Mouse (Mus musculus) ES-E14 (cell line): Measurements from ENCODE around the gene Fmo4. TPM values are rescaled to one million over a fixed set of nuclear protein-coding genes. Genes with fewer than 3 reads are reported as not detected.

Experiments
- DNase-seq: peaks from one replicate; pipeline ENCODE4 v3.0.0-alpha.2; 2013; ENCODE audit warnings: low read depth, low spot score
- H3K27ac ChIP-seq: 2 replicates; pipeline ENCODE4 v1.5.1; 2012; ENCODE audit warnings: low read depth, mild to moderate bottlenecking, low read length, moderate library complexity, mixed read lengths; ENCODE audit not compliant: poor library complexity, insufficient read depth, severe bottlenecking
- H3K36me3 ChIP-seq: 2 replicates; pipeline ENCODE4 v1.6.1; 2012; ENCODE audit warnings: mild to moderate bottlenecking, low read length, moderate library complexity, mixed read lengths; ENCODE audit not compliant: control insufficient read depth, poor library complexity, insufficient read depth, severe bottlenecking
- H3K4me1 ChIP-seq, 2 experiments: fragments of 150-350 bp in 1 of 2; sonication (generic) in 1 of 2; 2 replicates each; pipeline ENCODE4 v1.6.1; 2012; ENCODE audit warnings: low read length in 2 of 2, mild to moderate bottlenecking in 1 of 2, mixed read lengths in 1 of 2; ENCODE audit not compliant: control insufficient read depth in 2 of 2, insufficient read depth in 2 of 2, poor library complexity in 1 of 2
- H3K4me3 ChIP-seq, 2 experiments: fragments of 150-350 bp in 1 of 2; sonication (generic) in 1 of 2; 2 replicates each; pipeline ENCODE4 v1.5.1; 2012; ENCODE audit warnings: low read length in 2 of 2, low read depth in 1 of 2, mild to moderate bottlenecking in 1 of 2, mixed read lengths in 1 of 2; ENCODE audit not compliant: insufficient read depth in 1 of 2, poor library complexity in 1 of 2, severe bottlenecking in 1 of 2
- H3K9ac ChIP-seq: 2 replicates; pipeline ENCODE4 v1.6.1; 2012; ENCODE audit warnings: low read depth, mild to moderate bottlenecking, low read length, mixed read lengths; ENCODE audit not compliant: poor library complexity, insufficient read depth, severe bottlenecking
- H3K9me3 ChIP-seq: fragments of 150-350 bp; sonication (generic); 2 replicates; pipeline ENCODE4 v1.6.1; 2012; ENCODE audit warnings: low read depth, mild to moderate bottlenecking, low read length; ENCODE audit not compliant: control insufficient read depth, insufficient read depth
- CHD2 ChIP-seq: IDR thresholded peaks from 2 replicates; pipeline ENCODE4 v1.6.1; 2014; ENCODE audit warnings: mild to moderate bottlenecking, low read depth, low read length, inconsistent platforms
- HCFC1 ChIP-seq: IDR thresholded peaks from 2 replicates; pipeline ENCODE4 v1.6.1; 2012; ENCODE audit warnings: low read length, inconsistent platforms, borderline replicate concordance; ENCODE audit not compliant: insufficient read depth
- MAFK ChIP-seq: IDR thresholded peaks from 2 replicates; pipeline ENCODE4 v1.6.1; 2014; ENCODE audit warnings: mild to moderate bottlenecking, low read depth, low read length, inconsistent platforms; ENCODE audit not compliant: insufficient read depth
- ZC3H11A ChIP-seq: IDR thresholded peaks from 2 replicates; pipeline ENCODE4 v1.6.1; 2012; ENCODE audit warnings: low read depth, mild to moderate bottlenecking, inconsistent platforms, low read length, borderline replicate concordance
- ZNF384 ChIP-seq: IDR thresholded peaks from 2 replicates; pipeline ENCODE4 v1.6.1; 2012; ENCODE audit warnings: low read depth, low read length, inconsistent platforms
- in situ Hi-C, 2 experiments: fragments of 600-800 bp; cut with MboI; formaldehyde crosslinking; loops; one replicate each; pipeline ENCODE4 v1.15.1; 2025; ENCODE audit warnings: low sequenced_read_pairs in 2 of 2, inconsistent platforms in 1 of 2; ENCODE audit not compliant: unreplicated experiment in 2 of 2
- total RNA-seq: library from RNA; depleted of rRNA; stranded (reverse); fragments of 300-350 nt; gene quantifications from 2 replicates; pipeline ENCODE4 v1.2.3, GENCODE M21; 2012

The Fmo4 gene
- total RNA-seq, 1 experiment, result not detected

GRCm38 (mm10) chr1:162857766-162858747 is 44.3 kb upstream of the Fmo4 start:
- H3K9ac ChIP-seq, result no peak overlapping the region
- in situ Hi-C loops, result no loop called here
- TF ChIP-seq ZNF384, result no peak
- no peak for TF ChIP-seq ZC3H11A
- TF ChIP-seq CHD2, result no peak
- TF ChIP-seq HCFC1, result no peak
- no peak for TF ChIP-seq MAFK
- H3K4me3 ChIP-seq, result no peak overlapping the region
- H3K9me3 ChIP-seq, result no peaks in the 10 kb centered on the region
- H3K27ac ChIP-seq, result no peak overlapping the region
- H3K36me3 ChIP-seq, result no peaks in the 10 kb centered on the region
- H3K4me1 ChIP-seq, result no peaks in the 10 kb centered on the region
- no peak for DNase-seq

GRCm38 (mm10) chr1:162853812-162854482 is 40.2 kb upstream of the Fmo4 start:
- no peak overlapping the region for H3K9ac ChIP-seq
- H3K4me3 ChIP-seq, result no peak overlapping the region
- no peaks in the 10 kb centered on the region for H3K4me1 ChIP-seq
- in situ Hi-C loops, result no loop called here
- no peak for DNase-seq
- H3K36me3 ChIP-seq, result no peaks in the 10 kb centered on the region
- H3K9me3 ChIP-seq, result no peaks in the 10 kb centered on the region
- H3K27ac ChIP-seq, result no peak overlapping the region
- no peak for TF ChIP-seq HCFC1
- no peak for TF ChIP-seq ZC3H11A
- no peak for TF ChIP-seq CHD2
- no peak for TF ChIP-seq MAFK
- TF ChIP-seq ZNF384, result no peak

GRCm38 (mm10) chr1:162847554-162847953 is 33.8 kb upstream of the Fmo4 start:
- DNase-seq, result no peak
- no peak for TF ChIP-seq ZC3H11A
- TF ChIP-seq CHD2, result no peak
- no peak for TF ChIP-seq ZNF384
- TF ChIP-seq HCFC1, result no peak
- no peak for TF ChIP-seq MAFK
- Histone ChIP-seq H3K9me3 (no peaks in the 10 kb centered on the region), H3K4me3 (no peak overlapping the region), H3K36me3 (no peaks in the 10 kb centered on the region), H3K9ac (no peak overlapping the region), H3K4me1 (no peaks in the 10 kb centered on the region), H3K27ac (no peak overlapping the region)
- in situ Hi-C loops, result no loop called here

GRCm38 (mm10) chr1:162840211-162840610 is 26.4 kb upstream of the Fmo4 start:
- Histone ChIP-seq H3K36me3 (no peaks in the 10 kb centered on the region), H3K4me3 (no peak overlapping the region), H3K9me3 (no peaks in the 10 kb centered on the region), H3K27ac (no peak overlapping the region), H3K9ac (no peak overlapping the region), H3K4me1 (no peaks in the 10 kb centered on the region)
- no peak for TF ChIP-seq MAFK
- TF ChIP-seq CHD2, result no peak
- no peak for TF ChIP-seq HCFC1
- TF ChIP-seq ZC3H11A, result no peak
- TF ChIP-seq ZNF384, result no peak
- no peak for DNase-seq
- in situ Hi-C loops, result no loop called here
